Mouse (Mus musculus): ENCODE measurements around the gene Selenbp1.
"Not testable (repeated sequence)": the region's sequence is repeated elsewhere in the genome, so short reads cannot be mapped to it uniquely, and the experiment has no call there.

DNA sequence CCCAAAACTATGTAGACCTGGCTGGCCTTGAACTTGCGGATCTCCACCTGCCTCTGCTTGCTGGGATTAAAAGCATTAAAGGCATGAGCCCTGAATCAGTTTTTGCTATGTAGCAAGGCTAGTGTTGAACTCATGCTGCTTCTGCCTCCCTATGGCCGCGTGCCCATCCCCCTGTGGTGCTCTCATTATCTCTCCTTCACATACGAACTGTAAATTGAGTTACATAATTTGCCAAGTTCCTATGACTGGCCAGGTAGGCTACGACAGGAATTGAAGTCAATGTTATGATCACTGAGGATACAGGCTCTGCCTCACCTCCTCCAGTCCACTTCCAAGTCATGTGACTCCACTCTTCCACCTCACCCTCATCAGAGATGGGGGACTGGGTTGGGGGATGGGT lies 3.3 kb downstream of the Selenbp1 start:
- TF ChIP-seq CTCF (IDR thresholded peaks at IDR 0.05; ENCODE audit: control insufficient read depth, insufficient read depth, insufficient replicate concordance, low read depth, low read length); POLR2A (IDR thresholded peaks at IDR 0.05; ENCODE audit: control insufficient read depth, low read depth, low read length): not testable (repeated sequence)

Measured in testis, adult 2 months (tissue).